Mouse (Mus musculus): ENCODE data around the gene Ninj2.
A peak's percentile ranks its signal among the peaks of the same experiment; 100 is the strongest.

The Ninj2 gene

GRCm38 (mm10) chr6:120179044-120179755, 86.0 kb downstream of the Ninj2 start:
- DNase-seq (ENCODE audit: low spot score) = no peak

- no peak for DNase-seq (ENCODE audit: low spot score)
Measured at GRCm38 (mm10) chr6:120179756-120180206, 86.6 kb downstream of the Ninj2 start.

GRCm38 (mm10) chr6:120180492-120180891, 87.3 kb downstream of the Ninj2 start:
- DNase-seq (ENCODE audit: low spot score) = no peak

GRCm38 (mm10) chr6:120182160-120182559, 89.0 kb downstream of the Ninj2 start:
- DNase-seq (ENCODE audit: low spot score) = no peak

- DNase-seq (ENCODE audit: low spot score) = no peak
Measured at GRCm38 (mm10) chr6:120183771-120184170, 90.6 kb downstream of the Ninj2 start.

GRCm38 (mm10) chr6:120185012-120185730, 92.0 kb downstream of the Ninj2 start:
- no peak for DNase-seq (ENCODE audit: low spot score)

- DNase-seq (ENCODE audit: low spot score) = no peak
Measured at GRCm38 (mm10) chr6:120185756-120186155, 92.6 kb downstream of the Ninj2 start.

- no peak for DNase-seq (ENCODE audit: low spot score)
Measured at GRCm38 (mm10) chr6:120186594-120186993, 93.4 kb downstream of the Ninj2 start.

- no peak for DNase-seq (ENCODE audit: low spot score)
Measured at GRCm38 (mm10) chr6:120187587-120188176, 94.5 kb downstream of the Ninj2 start.

GRCm38 (mm10) chr6:120188376-120189235, 95.5 kb downstream of the Ninj2 start:
- no peak for DNase-seq (ENCODE audit: low spot score)

- DNase-seq (ENCODE audit: low spot score) = no peak
Measured at GRCm38 (mm10) chr6:120189287-120189686, 96.1 kb downstream of the Ninj2 start.

- no peak for DNase-seq (ENCODE audit: low spot score)
Measured at GRCm38 (mm10) chr6:120190365-120190764, 97.2 kb downstream of the Ninj2 start.

- DNase-seq (ENCODE audit: low spot score) = no peak
Measured at GRCm38 (mm10) chr6:120190912-120191311, 97.8 kb downstream of the Ninj2 start.

GRCm38 (mm10) chr6:120191396-120192170, 98.4 kb downstream of the Ninj2 start:
- no peak for DNase-seq (ENCODE audit: low spot score)

GRCm38 (mm10) chr6:120192211-120192870, 99.2 kb downstream of the Ninj2 start:
- peak; percentile 63 for DNase-seq (ENCODE audit: low spot score)

- DNase-seq (ENCODE audit: low spot score) = peak; percentile 77
Measured at GRCm38 (mm10) chr6:120193174-120193573, 100.0 kb downstream of the Ninj2 start.

- DNase-seq (ENCODE audit: low spot score) = no peak
Measured at GRCm38 (mm10) chr6:120193793-120194192, 100.6 kb downstream of the Ninj2 start.

- DNase-seq (ENCODE audit: low spot score) = no peak
Measured at GRCm38 (mm10) chr6:120194305-120194704, 101.2 kb downstream of the Ninj2 start.

- peak; percentile 58 for DNase-seq (ENCODE audit: low spot score)
Measured at GRCm38 (mm10) chr6:120194963-120195362, 101.8 kb downstream of the Ninj2 start.

- DNase-seq (ENCODE audit: low spot score) = no peak
Measured at GRCm38 (mm10) chr6:120196837-120197236, 103.7 kb downstream of the Ninj2 start.

GRCm38 (mm10) chr6:120197964-120198363, 104.8 kb downstream of the Ninj2 start:
- DNase-seq (ENCODE audit: low spot score) = peak; percentile 80
